Mouse (Mus musculus) CH12.LX (cell line): ENCODE results near the gene Mrpl50.

Experiments used
- CTCF ChIP-seq, 2 experiments: IDR thresholded peaks in 1 of 2; conservative IDR thresholded peaks in 1 of 2; 2 replicates each; pipeline ENCODE4 v1.5.1; 2011 to 2012; ENCODE audit warnings: low read depth in 2 of 2, low read length in 2 of 2, improper control_type of control experiment in 1 of 2, inconsistent platforms in 1 of 2, mild to moderate bottlenecking in 1 of 2, moderate library complexity in 1 of 2
- MEF2A ChIP-seq: IDR thresholded peaks from 2 replicates; pipeline ENCODE4 v1.6.1; 2014; ENCODE audit warnings: low read depth, mild to moderate bottlenecking, inconsistent platforms, low read length, improper control_type of control experiment, borderline replicate concordance
- PAX5 ChIP-seq: IDR thresholded peaks from 2 replicates; pipeline ENCODE4 v1.6.1; 2012; ENCODE audit warnings: low read length, inconsistent platforms, mixed read lengths
- POLR2A ChIP-seq: IDR thresholded peaks from 2 replicates; pipeline ENCODE4 v1.6.1; 2011; ENCODE audit warnings: low read depth, mild to moderate bottlenecking, improper control_type of control experiment, low read length
- SIN3A ChIP-seq: IDR thresholded peaks from 2 replicates; pipeline ENCODE4 v1.6.1; 2012; ENCODE audit warnings: low read length, improper control_type of control experiment, inconsistent platforms

DNA sequence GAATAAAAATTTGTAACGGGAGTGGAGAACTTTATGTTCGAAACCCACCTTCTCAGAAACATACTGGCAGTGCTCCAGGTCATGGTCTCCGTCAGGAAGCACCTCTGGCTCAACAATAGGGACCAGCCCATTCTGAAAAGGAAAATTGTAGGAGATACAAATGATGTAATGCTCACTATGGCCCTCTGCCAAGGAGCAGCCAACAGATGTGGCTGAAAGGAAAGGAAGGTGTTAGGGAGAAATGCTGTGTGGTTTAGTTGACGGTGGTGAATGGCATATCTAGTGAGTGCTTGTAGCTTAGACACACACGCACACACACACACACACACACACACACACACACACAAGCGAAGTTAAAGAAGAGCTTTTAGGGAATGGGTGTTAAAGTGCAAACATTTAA, 18.8 kb upstream of the Mrpl50 start:
- no peak for TF ChIP-seq PAX5
- TF ChIP-seq CTCF (conservative IDR thresholded peaks at IDR 0.05 in 1 of 2, IDR thresholded peaks at IDR 0.05 in 1 of 2; ENCODE audit: low read depth in 2 of 2, low read length in 2 of 2): no peak
- no peak for TF ChIP-seq SIN3A
- no peak for TF ChIP-seq POLR2A
- no peak for TF ChIP-seq MEF2A
